Mouse (Mus musculus) CH12.LX (cell line): ENCODE measurements around the gene Meis2. TPM values are rescaled to one million over a fixed set of nuclear protein-coding genes. Genes with fewer than 3 reads are reported as not detected.

Source experiments
- DNase-seq: peaks from one replicate; pipeline ENCODE4 v3.0.0-alpha.2; 2013; ENCODE audit errors: extremely low read depth
- H3K27ac ChIP-seq: 2 replicates; pipeline ENCODE4 v1.5.1; 2012; ENCODE audit warnings: low read depth, mild to moderate bottlenecking, control low read depth, moderate library complexity; ENCODE audit not compliant: insufficient read depth
- H3K27me3 ChIP-seq: replicated peaks from 2 replicates; pipeline ENCODE3; 2012; ENCODE audit warnings: inconsistent platforms
- H3K36me3 ChIP-seq, 2 experiments: replicated peaks in 1 of 2; 2 replicates each; pipeline versions ENCODE3 to v1.6.1; 2012; ENCODE audit warnings: inconsistent platforms in 1 of 2, low read length in 1 of 2, mild to moderate bottlenecking in 1 of 2, mixed read lengths in 1 of 2, moderate library complexity in 1 of 2; ENCODE audit not compliant: control insufficient read depth in 1 of 2, insufficient read depth in 1 of 2
- H3K4me1 ChIP-seq, 2 experiments: 2 replicates each; pipeline ENCODE4 v1.6.1; 2012; ENCODE audit warnings: inconsistent platforms in 1 of 2, moderate library complexity in 1 of 2; ENCODE audit not compliant: insufficient read depth in 2 of 2, control insufficient read depth in 1 of 2
- H3K4me2 ChIP-seq: 2 replicates; pipeline ENCODE4 v1.6.1; 2012; ENCODE audit warnings: low read depth, mild to moderate bottlenecking, control low read depth; ENCODE audit not compliant: poor library complexity, insufficient read depth, severe bottlenecking
- H3K4me3 ChIP-seq, 3 experiments: fragments of 150-350 bp in 1 of 3; sonication (generic) in 1 of 3; replicated peaks in 1 of 3; 2 replicates each; pipeline versions ENCODE3 to v1.5.1; 2011 to 2012; ENCODE audit warnings: low read depth in 2 of 3, low read length in 2 of 3, mild to moderate bottlenecking in 2 of 3, moderate library complexity in 2 of 3, control low read depth in 1 of 3, improper control_type of control experiment in 1 of 3, inconsistent platforms in 1 of 3, mixed read lengths in 1 of 3; ENCODE audit not compliant: poor library complexity in 1 of 3
- H3K79me2 ChIP-seq: replicated peaks from 2 replicates; pipeline ENCODE4 v1.6.1; 2012; ENCODE audit warnings: mild to moderate bottlenecking, moderate library complexity; ENCODE audit not compliant: control insufficient read depth, poor library complexity, insufficient read depth, severe bottlenecking; ENCODE audit errors: extremely low read depth
- H3K9ac ChIP-seq: 2 replicates; pipeline ENCODE4 v1.6.1; 2012; ENCODE audit warnings: low read depth, mild to moderate bottlenecking, control low read depth, moderate library complexity; ENCODE audit not compliant: insufficient read depth
- H3K9me3 ChIP-seq: replicated peaks from 2 replicates; pipeline ENCODE3; 2012; ENCODE audit warnings: low read length, inconsistent platforms, mixed read lengths
- BHLHE40 ChIP-seq: IDR thresholded peaks from 2 replicates; pipeline ENCODE4 v1.6.1; 2011; ENCODE audit warnings: mild to moderate bottlenecking, low read depth, low read length, improper control_type of control experiment
- CHD1 ChIP-seq: IDR thresholded peaks from 2 replicates; pipeline ENCODE4 v1.6.1; 2012; ENCODE audit warnings: low read depth, low read length, improper control_type of control experiment, inconsistent platforms
- CHD2 ChIP-seq: IDR thresholded peaks from 2 replicates; pipeline ENCODE4 v1.6.1; 2011; ENCODE audit warnings: low read length, improper control_type of control experiment
- CTCF ChIP-seq, 2 experiments: IDR thresholded peaks in 1 of 2; conservative IDR thresholded peaks in 1 of 2; 2 replicates each; pipeline ENCODE4 v1.5.1; 2011 to 2012; ENCODE audit warnings: low read depth in 2 of 2, low read length in 2 of 2, improper control_type of control experiment in 1 of 2, inconsistent platforms in 1 of 2, mild to moderate bottlenecking in 1 of 2, moderate library complexity in 1 of 2
- ELF1 ChIP-seq: IDR thresholded peaks from 2 replicates; pipeline ENCODE4 v1.6.1; 2014; ENCODE audit warnings: low read depth, mild to moderate bottlenecking, inconsistent platforms, low read length, improper control_type of control experiment
- EP300 ChIP-seq: IDR thresholded peaks from 2 replicates; pipeline ENCODE4 v1.6.1; 2011; ENCODE audit warnings: low read length, improper control_type of control experiment
- GABPA ChIP-seq: IDR thresholded peaks from 2 replicates; pipeline ENCODE4 v1.6.1; 2012; ENCODE audit warnings: low read depth, low read length, improper control_type of control experiment, inconsistent platforms; ENCODE audit not compliant: insufficient replicate concordance
- JUN ChIP-seq: IDR thresholded peaks from 2 replicates; pipeline ENCODE4 v1.6.1; 2011; ENCODE audit warnings: low read depth, mild to moderate bottlenecking, low read length, improper control_type of control experiment, moderate library complexity; ENCODE audit not compliant: insufficient read depth
- JUND ChIP-seq: conservative IDR thresholded peaks from 2 replicates; pipeline ENCODE4 v1.6.1; 2011; ENCODE audit warnings: low read depth, low read length, improper control_type of control experiment
- KAT2A ChIP-seq: IDR thresholded peaks from 2 replicates; pipeline ENCODE4 v1.6.1; 2012; ENCODE audit warnings: low read length, improper control_type of control experiment, inconsistent platforms; ENCODE audit not compliant: insufficient replicate concordance
- MAZ ChIP-seq: IDR thresholded peaks from 2 replicates; pipeline ENCODE4 v1.6.1; 2012; ENCODE audit warnings: low read depth, mild to moderate bottlenecking, inconsistent platforms, low read length, improper control_type of control experiment, moderate library complexity
- MYC ChIP-seq: IDR thresholded peaks from 2 replicates; pipeline ENCODE4 v1.6.1; 2011; ENCODE audit warnings: low read depth, mild to moderate bottlenecking, improper control_type of control experiment, low read length
- PAX5 ChIP-seq: IDR thresholded peaks from 2 replicates; pipeline ENCODE4 v1.6.1; 2012; ENCODE audit warnings: low read length, inconsistent platforms, mixed read lengths
- POLR2AphosphoS2 ChIP-seq: IDR thresholded peaks from 2 replicates; pipeline ENCODE4 v1.6.1; 2011; ENCODE audit warnings: low read depth, low read length, improper control_type of control experiment
- RAD21 ChIP-seq: IDR thresholded peaks from 2 replicates; pipeline ENCODE4 v1.6.1; 2011; ENCODE audit warnings: low read depth, mild to moderate bottlenecking, low read length, improper control_type of control experiment, moderate library complexity
- RCOR1 ChIP-seq: conservative IDR thresholded peaks from 2 replicates; pipeline ENCODE4 v1.6.1; 2012; ENCODE audit warnings: low read depth, mild to moderate bottlenecking, inconsistent platforms, low read length, improper control_type of control experiment
- SMC3 ChIP-seq: IDR thresholded peaks from 2 replicates; pipeline ENCODE4 v1.6.1; 2011; ENCODE audit warnings: low read depth, low read length, improper control_type of control experiment
- TBP ChIP-seq: conservative IDR thresholded peaks from 2 replicates; pipeline ENCODE4 v1.6.1; 2011; ENCODE audit warnings: low read depth, low read length, improper control_type of control experiment
- TCF12 ChIP-seq: IDR thresholded peaks from 2 replicates; pipeline ENCODE4 v1.6.1; 2014; ENCODE audit warnings: low read depth, mild to moderate bottlenecking, inconsistent platforms, low read length, improper control_type of control experiment
- USF1 ChIP-seq: IDR thresholded peaks from 2 replicates; pipeline ENCODE4 v1.6.1; 2014; ENCODE audit warnings: low read depth, mild to moderate bottlenecking, inconsistent platforms, low read length, improper control_type of control experiment
- USF2 ChIP-seq: conservative IDR thresholded peaks from 2 replicates; pipeline ENCODE4 v1.6.1; 2011; ENCODE audit warnings: low read depth, low read length, improper control_type of control experiment
- ZC3H11A ChIP-seq: IDR thresholded peaks from 2 replicates; pipeline ENCODE4 v1.6.1; 2012; ENCODE audit warnings: low read depth, mild to moderate bottlenecking, inconsistent platforms, low read length, improper control_type of control experiment
- ZKSCAN1 ChIP-seq: IDR thresholded peaks from 2 replicates; pipeline ENCODE4 v1.6.1; 2012; ENCODE audit warnings: low read depth, inconsistent platforms, low read length, improper control_type of control experiment, borderline replicate concordance
- ZNF384 ChIP-seq: IDR thresholded peaks from 2 replicates; pipeline ENCODE4 v1.6.1; 2012; ENCODE audit warnings: low read depth, low read length, improper control_type of control experiment, inconsistent platforms
- dilution Hi-C: fragments of 300-500 bp; cut with MboI; formaldehyde crosslinking; loops from 2 replicates; pipeline ENCODE4 v1.14.3; 2020; ENCODE audit warnings: low sequenced_read_pairs; ENCODE audit not compliant: extremely low pct_unique_long_range_greater_than_20kb, extremely low pct_ligation_motif_present
- in situ Hi-C: fragments of 300-500 bp; cut with MboI; formaldehyde crosslinking; loops from 3 replicates; pipeline ENCODE4 v1.14.3; 2019; ENCODE audit warnings: low sequenced_read_pairs, low pct_ligation_motif_present, low pct_unique_long_range_greater_than_20kb, mixed read lengths
- polyA plus RNA-seq: library from polyadenylated mRNA; unstranded; fragments of >175 nt; gene quantifications from 2 replicates; pipeline ENCODE4 v1.2.1, GENCODE M21; 2012; ENCODE audit warnings: low read depth; ENCODE audit not compliant: insufficient read length
- total RNA-seq, 2 experiments: library from RNA; depleted of rRNA; stranded (reverse); fragments of 300-350 nt in 1 of 2; fragments of >200 nt in 1 of 2; gene quantifications; 2 replicates each; pipeline ENCODE4 v1.2.3; 2012 to 2014

Meis2 gene
- total and polyA plus RNA-seq, 3 experiments: not detected

DNA sequence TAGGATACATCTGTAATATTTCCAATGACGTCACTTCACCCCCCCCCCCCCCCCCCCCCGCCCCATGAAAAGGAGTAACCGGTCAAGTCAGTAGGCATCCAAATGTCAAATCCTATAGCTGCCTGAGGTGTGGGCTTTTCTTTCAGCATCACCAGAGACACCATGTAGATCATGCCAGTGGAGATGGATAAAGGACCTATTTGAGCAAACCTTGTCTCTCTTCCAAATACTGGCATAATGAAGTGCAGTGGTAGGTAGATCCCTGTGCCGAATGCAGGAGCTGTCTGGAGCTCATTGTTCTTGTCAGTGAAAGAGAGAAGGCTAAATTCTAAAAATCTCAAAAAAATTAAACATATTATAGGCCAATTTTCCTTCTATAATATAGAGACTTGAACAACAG, 151.1 kb downstream of the Meis2 start:
- H3K9me3 ChIP-seq: no peaks in the 10 kb centered on the region
- H3K27ac ChIP-seq: no peak overlapping the region
- TF ChIP-seq TBP (no peak), RAD21 (no peak), TCF12 (no peak), CHD1 (no peak), USF1 (no peak), CTCF (conservative IDR thresholded peaks at IDR 0.05 in 1 of 2, IDR thresholded peaks at IDR 0.05 in 1 of 2; ENCODE audit: low read depth in 2 of 2, low read length in 2 of 2) (no peak), MYC (no peak), SMC3 (no peak), JUND (no peak), CHD2 (no peak), RCOR1 (no peak), POLR2AphosphoS2 (no peak), BHLHE40 (no peak), ZKSCAN1 (no peak), ZC3H11A (no peak), PAX5 (no peak), JUN (no peak), ZNF384 (no peak), KAT2A (no peak)
- H3K4me3 ChIP-seq: no peak overlapping the region
- H3K9ac ChIP-seq: no peak overlapping the region
- no peaks in the 10 kb centered on the region for H3K27me3 ChIP-seq
- H3K4me2 ChIP-seq: no peak overlapping the region
- H3K79me2 ChIP-seq: no peaks in the 10 kb centered on the region
- dilution Hi-C loops: no loop called here
- DNase-seq: no peak
- H3K36me3 ChIP-seq: no peaks in the 10 kb centered on the region
- peaks cover 0 to 7% of the 10 kb centered on the region in 2 experiments; a peak in 2 of 4 replicates for H3K4me1 ChIP-seq
- in situ Hi-C loops: no loop called here

DNA sequence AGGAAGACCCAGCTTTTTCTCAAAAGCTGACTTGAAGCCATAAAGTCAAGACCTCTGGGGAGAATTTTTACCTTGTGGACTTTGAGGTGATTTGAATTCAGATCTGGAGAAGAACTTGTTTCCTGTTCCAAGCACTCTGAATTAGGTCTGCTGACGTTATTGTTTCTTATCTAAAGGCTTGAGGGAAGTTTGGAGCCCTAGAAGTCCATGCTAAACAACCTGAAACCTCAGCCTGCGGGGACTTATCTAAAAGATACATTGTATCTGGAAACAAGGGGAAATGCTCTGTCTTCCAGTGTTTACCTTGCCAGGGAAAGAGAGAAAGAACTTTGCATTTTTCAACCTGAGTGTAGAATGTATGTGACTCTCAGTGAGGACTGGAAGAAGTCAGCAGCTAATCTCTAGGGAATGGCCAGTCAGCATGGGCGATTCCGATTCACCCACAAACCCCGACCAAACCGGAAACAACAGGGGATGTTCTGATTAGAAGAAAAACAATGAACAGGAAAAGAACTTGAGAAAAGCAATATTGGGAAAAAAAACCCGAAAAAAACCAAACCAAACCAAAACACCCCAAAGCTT, 152.6 kb downstream of the Meis2 start:
- DNase-seq: no peak
- Histone ChIP-seq H3K9ac (no peak overlapping the region), H3K36me3 (no peaks in the 10 kb centered on the region), H3K4me2 (no peak overlapping the region), H3K9me3 (no peaks in the 10 kb centered on the region), H3K79me2 (no peaks in the 10 kb centered on the region), H3K4me3 (no peak overlapping the region), H3K27ac (no peak overlapping the region), H3K27me3 (no peaks in the 10 kb centered on the region), H3K4me1 (peaks cover 0 to 7% of the 10 kb centered on the region in 2 experiments; a peak in 2 of 4 replicates)
- in situ Hi-C loops: no loop called here
- dilution Hi-C loops: no loop called here
- TF ChIP-seq GABPA (no peak), SMC3 (no peak), ELF1 (no peak), POLR2AphosphoS2 (no peak), USF1 (no peak), EP300 (no peak), KAT2A (no peak), MAZ (no peak), JUN (no peak), USF2 (no peak), ZKSCAN1 (no peak), ZC3H11A (no peak)
